Mouse (Mus musculus): ENCODE measurements around the gene Garnl3. TPM values are rescaled to one million over a fixed set of nuclear protein-coding genes. Genes with fewer than 3 reads are reported as not detected.

Garnl3 gene
- polyA plus RNA-seq, 1 experiment from 2014 or later, result 11.7 TPM

DNA sequence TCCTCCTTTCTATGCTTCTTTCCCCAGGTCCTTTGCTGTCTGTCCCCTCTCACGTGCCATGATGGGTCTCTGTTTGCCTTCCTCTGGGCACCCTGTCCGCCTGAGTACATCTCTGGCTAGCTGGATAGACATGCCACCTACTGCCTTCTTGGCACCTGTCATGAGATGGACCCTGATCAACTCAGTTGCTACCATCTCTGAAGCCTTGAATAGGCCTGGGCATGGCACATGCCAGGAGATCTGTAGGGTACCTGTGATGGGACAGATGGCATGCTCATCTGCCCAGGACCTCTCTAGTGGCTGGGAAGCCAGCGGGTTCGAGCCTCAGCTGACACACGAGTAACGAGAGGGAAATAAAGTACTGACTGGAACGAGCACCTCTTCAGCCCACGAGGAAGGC lies 157.2 kb downstream of the Garnl3 start:
- Histone ChIP-seq H3K4me1 (replicated peaks) (0 out of 2 replicates have a peak, but pooled peaks cover 2% of the 10 kb centered on the region), H3K9ac (no peak overlapping the region), H3K27me3 (replicated peaks) (no peaks in the 10 kb centered on the region), H3K9me3 (no peaks in the 10 kb centered on the region), H3K27ac (no peak overlapping the region), H3K4me3 (replicated peaks) (no peak overlapping the region), H3K4me2 (replicated peaks) (no peak overlapping the region), H3K36me3 (no peaks in the 10 kb centered on the region)
- WGBS, result 92% methylated on average over 8 of the region's 8 CpGs
- ATAC-seq, result no peak

DNA sequence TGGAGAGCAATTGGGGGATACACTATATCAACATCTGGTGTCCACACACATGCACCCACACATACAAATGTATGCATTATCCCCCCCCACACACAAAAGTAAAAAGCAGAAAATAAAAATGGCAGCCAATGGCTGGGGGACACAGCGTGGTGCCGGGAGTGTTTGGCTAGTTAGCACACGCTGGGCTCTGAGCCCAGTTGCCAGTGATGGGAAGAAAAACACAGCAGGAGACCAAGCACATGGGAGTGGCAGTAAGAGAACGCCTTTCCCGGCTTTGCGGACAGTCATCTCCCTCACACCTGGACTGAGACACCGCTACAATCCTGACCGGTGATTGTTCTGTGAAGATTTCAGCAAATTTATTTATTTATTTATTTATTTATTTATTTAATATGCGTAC lies 160.2 kb downstream of the Garnl3 start:
- Histone ChIP-seq H3K4me3 (replicated peaks) (no peak overlapping the region), H3K27ac (no peak overlapping the region), H3K9me3 (no peaks in the 10 kb centered on the region), H3K4me1 (replicated peaks) (peaks cover 7% of the 10 kb centered on the region), H3K36me3 (no peaks in the 10 kb centered on the region), H3K4me2 (replicated peaks) (no peak overlapping the region), H3K27me3 (replicated peaks) (no peaks in the 10 kb centered on the region), H3K9ac (no peak overlapping the region)
- 59% methylated on average over 9 of the region's 9 CpGs for WGBS
- no peak for ATAC-seq

DNA sequence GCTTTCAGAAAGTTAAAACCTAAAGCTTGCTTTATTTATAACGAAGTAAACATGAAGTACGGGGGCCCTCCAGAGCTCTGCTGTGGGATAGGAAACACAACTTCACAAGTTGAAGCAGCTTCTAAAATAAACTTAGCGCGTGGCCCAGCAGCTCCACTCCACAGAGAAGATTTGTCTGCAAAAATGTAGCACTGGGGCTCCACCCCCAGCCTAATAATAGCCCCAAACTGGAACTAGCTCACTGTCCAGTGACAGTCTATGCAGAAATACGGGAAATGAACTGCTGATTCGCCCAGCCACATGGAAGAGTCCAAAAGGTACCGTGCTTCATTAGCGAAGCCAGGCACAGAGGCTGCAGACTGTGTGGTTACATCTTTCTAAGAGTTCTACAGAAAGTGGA lies 162.1 kb downstream of the Garnl3 start:
- Histone ChIP-seq H3K27ac (no peak overlapping the region), H3K4me3 (replicated peaks) (no peak overlapping the region), H3K4me2 (replicated peaks) (no peak overlapping the region), H3K27me3 (replicated peaks) (no peaks in the 10 kb centered on the region), H3K4me1 (replicated peaks) (peaks cover 12% of the 10 kb centered on the region), H3K36me3 (peaks cover 5% of the 10 kb centered on the region), H3K9me3 (no peaks in the 10 kb centered on the region), H3K9ac (no peak overlapping the region)
- 76% methylated on average over 8 of the region's 8 CpGs for WGBS
- no peak for ATAC-seq

DNA sequence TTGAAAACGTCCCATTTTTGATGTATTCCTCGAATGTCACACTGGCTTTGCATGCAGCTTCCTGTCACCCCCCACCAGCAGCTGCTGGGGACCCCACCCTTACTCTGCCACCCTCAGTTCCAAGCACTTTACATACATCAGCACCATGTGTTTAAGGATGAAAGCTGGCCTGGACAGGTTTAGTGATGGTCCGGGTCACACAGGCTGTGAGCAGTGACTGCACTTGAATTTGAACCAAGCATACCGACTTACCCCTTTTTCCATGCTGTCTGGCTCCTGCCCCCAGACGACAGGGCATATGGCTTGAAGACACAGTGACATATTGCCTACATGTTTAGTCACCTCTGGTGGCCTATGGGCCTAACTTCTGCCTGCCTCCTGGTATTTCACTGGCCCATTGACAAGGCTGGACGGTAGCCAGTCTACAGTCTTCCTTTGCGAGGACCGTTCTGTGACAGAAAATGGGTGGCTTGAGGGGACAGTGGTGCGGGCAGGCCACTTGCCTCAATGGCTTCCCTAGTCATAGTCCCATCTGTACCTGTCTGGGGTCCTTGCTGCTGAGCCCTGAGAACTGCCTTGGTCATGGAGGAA lies 163.3 kb downstream of the Garnl3 start:
- H3K27ac ChIP-seq, result no peak overlapping the region
- no peak overlapping the region for H3K4me3 ChIP-seq (replicated peaks)
- H3K4me2 ChIP-seq (replicated peaks), result no peak overlapping the region
- whole genome bisulfite sequencing, result 85% methylated on average over 9 of the region's 9 CpGs
- peaks cover 17% of the 10 kb centered on the region for H3K36me3 ChIP-seq
- H3K27me3 ChIP-seq (replicated peaks), result no peaks in the 10 kb centered on the region
- H3K9ac ChIP-seq, result no peak overlapping the region
- no peak for ATAC-seq
- H3K9me3 ChIP-seq, result no peaks in the 10 kb centered on the region
- H3K4me1 ChIP-seq (replicated peaks), result peaks cover 22% of the 10 kb centered on the region

DNA sequence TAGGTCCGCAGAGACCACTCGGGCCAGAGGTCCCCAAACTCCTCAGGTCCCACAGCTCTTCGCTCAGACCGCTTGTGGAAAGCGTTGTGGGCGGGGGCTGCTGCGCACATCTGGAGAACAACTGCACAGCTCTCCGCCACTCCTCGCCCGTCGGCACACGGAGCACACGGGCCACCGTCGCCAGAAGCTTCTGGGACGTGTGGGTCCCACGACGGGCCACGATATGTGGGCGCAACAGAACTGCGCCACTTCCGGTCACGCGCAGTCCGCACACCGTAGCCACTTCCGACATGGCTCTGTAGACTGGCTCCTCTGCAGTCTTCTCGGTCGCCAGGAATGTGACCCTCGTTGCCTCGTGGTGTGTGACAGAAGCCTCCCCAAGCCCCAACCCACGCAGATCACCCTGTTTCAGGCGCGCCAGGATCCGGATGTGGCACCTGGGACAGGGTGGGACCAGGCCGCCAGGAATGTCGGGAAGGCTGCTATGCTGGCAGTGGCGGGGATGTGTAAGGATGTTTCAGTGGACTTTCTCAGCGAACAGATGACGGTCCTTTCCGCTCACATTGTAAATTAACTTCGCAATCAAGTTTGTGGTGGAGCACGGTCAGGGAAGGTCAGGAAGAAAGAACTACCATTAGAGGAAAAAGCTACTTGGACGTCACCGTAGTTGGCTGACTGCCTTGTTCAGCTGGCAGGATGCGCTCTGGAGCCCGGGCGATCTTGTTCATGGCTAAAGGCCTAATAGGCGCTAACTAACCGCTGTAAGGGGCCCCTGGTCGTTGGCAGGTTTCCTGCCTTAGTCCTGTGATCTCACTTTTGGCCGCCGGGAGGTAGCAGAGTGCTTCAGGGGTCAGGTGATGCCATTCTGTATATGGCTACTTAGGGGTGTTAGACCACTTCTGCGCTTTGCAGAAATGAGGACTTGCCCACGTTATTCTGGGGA lies 164.5 kb downstream of the Garnl3 start:
- H3K4me2 ChIP-seq (replicated peaks), result peak overlapping the region; percentile 86
- H3K4me3 ChIP-seq (replicated peaks), result peak overlapping the region; percentile 59
- ATAC-seq, result peak; percentile 86
- no peaks in the 10 kb centered on the region for H3K9me3 ChIP-seq
- WGBS, result under 1% methylated on average over 55 of the region's 55 CpGs
- H3K27ac ChIP-seq, result peak overlapping the region; percentile 97
- peaks cover 19% of the 10 kb centered on the region for H3K36me3 ChIP-seq
- H3K9ac ChIP-seq, result peak overlapping the region; percentile 67
- no peaks in the 10 kb centered on the region for H3K27me3 ChIP-seq (replicated peaks)
- H3K4me1 ChIP-seq (replicated peaks), result peaks cover 25% of the 10 kb centered on the region

DNA sequence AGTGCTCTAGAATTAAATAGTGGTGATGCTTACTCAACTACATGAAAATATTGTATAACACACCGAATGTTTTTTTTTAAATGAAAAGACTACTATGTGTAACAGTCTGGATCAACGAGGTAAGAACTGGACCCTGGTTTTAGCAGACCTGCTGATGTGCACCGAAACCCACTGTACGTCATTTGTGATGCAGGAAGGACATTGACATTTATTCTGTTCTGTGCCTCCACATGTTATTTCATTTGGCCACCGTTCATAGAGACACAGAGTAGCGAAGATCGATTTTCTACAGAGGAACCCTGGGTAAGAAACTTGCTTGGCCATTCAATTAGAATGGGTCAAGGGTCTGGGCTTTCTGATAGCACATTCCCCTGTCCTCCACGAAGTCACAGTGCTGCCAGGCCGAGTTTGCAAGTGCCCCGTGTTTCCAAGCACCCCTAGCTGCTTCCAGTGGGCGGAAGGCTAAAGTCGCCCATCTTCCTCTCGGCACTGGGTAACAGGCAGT lies 165.2 kb downstream of the Garnl3 start:
- Histone ChIP-seq H3K36me3 (peaks cover 19% of the 10 kb centered on the region), H3K4me1 (replicated peaks) (peaks cover 25% of the 10 kb centered on the region), H3K27me3 (replicated peaks) (no peaks in the 10 kb centered on the region), H3K9ac (peak overlapping the region; percentile 67), H3K4me3 (replicated peaks) (peak overlapping the region; percentile 59), H3K4me2 (replicated peaks) (peak overlapping the region; percentile 86), H3K27ac (peak overlapping the region; percentile 97), H3K9me3 (no peaks in the 10 kb centered on the region)
- no peak for ATAC-seq
- WGBS, result 12% methylated on average over 13 of the region's 13 CpGs

DNA sequence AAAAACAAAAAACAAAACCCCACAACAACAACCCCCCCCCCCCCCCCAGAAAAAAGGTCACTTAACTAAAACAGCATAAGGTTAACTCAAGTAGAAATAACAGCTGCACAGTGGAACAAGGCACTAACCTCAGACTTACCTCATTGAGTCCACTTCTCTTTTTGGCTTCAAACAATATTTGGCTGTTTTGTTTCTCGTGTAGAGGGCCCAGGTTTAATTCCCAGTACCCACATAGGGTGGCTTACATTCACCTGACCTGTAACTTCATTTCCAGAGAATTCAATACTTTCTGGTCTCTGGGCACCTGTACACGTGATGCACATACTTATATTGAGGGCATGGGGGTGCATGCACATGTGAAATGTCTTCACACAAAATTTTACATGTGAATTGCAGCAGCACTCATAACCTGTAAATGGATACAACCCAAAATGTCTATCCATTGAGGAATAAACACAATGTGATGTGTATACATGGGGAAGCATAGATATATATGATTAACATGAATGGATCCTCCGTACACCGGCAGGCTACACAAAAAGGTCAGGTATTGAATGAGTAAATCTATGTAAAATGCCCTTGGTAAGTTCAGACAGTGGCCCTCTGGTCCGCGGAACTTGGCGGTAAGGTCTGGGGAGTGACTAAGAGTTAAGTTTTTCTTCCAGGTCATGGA lies 165.8 kb downstream of the Garnl3 start:
- peak overlapping the region; percentile 86 for H3K4me2 ChIP-seq (replicated peaks)
- H3K9ac ChIP-seq, result no peak overlapping the region
- H3K36me3 ChIP-seq, result peaks cover 19% of the 10 kb centered on the region
- no peak overlapping the region; the same call in 1 of the 2 replicates for H3K27ac ChIP-seq
- ATAC-seq, result no peak
- no peaks in the 10 kb centered on the region for H3K27me3 ChIP-seq (replicated peaks)
- 16% methylated on average over 7 of the region's 7 CpGs for WGBS
- no peaks in the 10 kb centered on the region for H3K9me3 ChIP-seq
- no peak overlapping the region for H3K4me3 ChIP-seq (replicated peaks)
- peaks cover 29% of the 10 kb centered on the region for H3K4me1 ChIP-seq (replicated peaks)

DNA sequence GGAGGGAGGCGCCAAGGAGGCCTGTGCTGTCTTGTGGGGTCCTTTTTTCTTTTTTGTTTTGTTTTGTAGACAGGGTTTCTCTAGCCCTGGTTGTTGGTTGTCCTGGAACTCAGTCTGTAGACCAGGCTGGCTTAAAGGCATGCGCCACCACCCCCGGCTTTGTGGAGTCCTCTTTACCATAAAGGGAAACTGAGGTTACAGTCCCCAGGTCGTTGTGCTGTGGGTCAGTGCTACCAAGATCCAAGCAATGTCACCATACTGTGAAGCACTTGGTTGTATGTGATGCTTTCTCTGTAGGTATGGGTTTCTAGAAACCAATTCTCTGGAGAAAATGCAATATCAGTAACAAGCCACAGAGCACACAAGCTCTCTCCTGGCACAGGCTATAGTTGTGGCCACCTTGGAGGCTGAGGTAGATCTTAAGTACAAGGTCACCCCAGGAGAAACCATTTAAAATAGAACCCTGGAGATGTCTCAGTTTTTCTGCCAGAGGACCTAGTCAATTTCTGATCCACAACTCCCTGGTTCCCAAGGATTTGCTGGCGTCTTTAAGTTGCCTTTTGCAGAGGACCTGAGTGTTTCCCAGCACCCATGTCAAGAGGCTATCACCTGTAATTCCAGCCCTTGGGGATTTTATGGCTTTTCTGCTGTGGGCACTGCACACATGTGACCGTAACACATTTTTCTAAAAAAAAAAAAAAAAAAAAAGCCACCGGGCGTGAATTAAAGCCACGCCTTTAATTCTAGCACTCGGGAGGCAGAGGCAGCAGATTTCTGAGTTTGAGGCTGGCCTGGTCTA lies 166.6 kb downstream of the Garnl3 start:
- Histone ChIP-seq H3K4me2 (replicated peaks) (peak overlapping the region; percentile 76; the same call in 1 of the 2 replicates), H3K4me1 (replicated peaks) (peaks cover 33% of the 10 kb centered on the region), H3K9me3 (no peaks in the 10 kb centered on the region), H3K27me3 (replicated peaks) (no peaks in the 10 kb centered on the region), H3K4me3 (replicated peaks) (no peak overlapping the region), H3K27ac (peak overlapping the region; percentile 23; the same call in 1 of the 2 replicates), H3K9ac (no peak overlapping the region), H3K36me3 (peaks cover 19% of the 10 kb centered on the region)
- no peak for ATAC-seq
- WGBS, result 36% methylated on average over 10 of the region's 10 CpGs

DNA sequence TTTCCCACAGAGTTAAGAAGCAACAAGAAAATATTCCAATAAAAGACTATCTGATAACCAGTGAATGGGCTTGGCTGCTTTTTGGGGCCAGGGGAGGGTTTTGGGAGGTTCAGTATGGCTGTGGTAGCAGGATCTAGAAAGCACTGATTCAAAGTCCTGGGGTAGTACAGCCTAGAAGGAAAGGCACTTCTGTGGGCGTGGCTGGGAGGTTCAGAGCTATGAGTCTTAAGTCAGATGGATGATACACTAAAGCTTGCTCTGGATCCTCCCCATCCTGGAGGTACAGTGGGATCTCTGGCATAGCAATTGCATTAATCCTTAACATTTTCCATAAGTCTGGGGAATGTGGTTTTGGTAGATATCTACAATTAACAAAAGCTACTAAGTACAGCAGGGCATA lies 167.5 kb downstream of the Garnl3 start:
- Histone ChIP-seq H3K36me3 (peaks cover 19% of the 10 kb centered on the region), H3K4me1 (replicated peaks) (peaks cover 33% of the 10 kb centered on the region), H3K4me2 (replicated peaks) (peak overlapping the region; percentile 76), H3K9ac (peak overlapping the region; percentile 77; the same call in 1 of the 2 replicates), H3K27ac (no peak overlapping the region), H3K27me3 (replicated peaks) (no peaks in the 10 kb centered on the region), H3K4me3 (replicated peaks) (peak overlapping the region; percentile 54; the same call in 1 of the 2 replicates), H3K9me3 (no peaks in the 10 kb centered on the region)
- 66% methylated on average over 1 of the region's 1 CpGs for WGBS
- ATAC-seq, result no peak

DNA sequence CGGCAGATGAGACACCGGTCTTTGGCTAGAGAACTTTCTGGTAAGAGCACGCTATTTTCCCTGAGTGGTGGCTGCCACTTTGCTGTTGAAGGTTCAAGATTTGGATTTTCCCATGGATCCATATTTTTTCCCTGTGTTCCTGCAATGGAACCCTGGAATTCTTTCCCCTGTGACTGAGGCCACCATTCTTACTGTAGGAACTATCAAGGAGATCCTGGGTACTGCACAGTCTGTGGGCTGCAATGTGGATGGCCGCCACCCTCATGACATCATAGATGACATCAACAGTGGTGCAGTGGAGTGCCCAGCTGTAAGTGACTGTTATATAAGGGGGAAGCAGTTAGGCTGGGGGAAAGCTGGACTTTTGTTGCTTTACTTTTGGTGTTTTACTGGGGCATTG lies 167.9 kb downstream of the Garnl3 start:
- 50% methylated on average over 4 of the region's 4 CpGs for WGBS

DNA sequence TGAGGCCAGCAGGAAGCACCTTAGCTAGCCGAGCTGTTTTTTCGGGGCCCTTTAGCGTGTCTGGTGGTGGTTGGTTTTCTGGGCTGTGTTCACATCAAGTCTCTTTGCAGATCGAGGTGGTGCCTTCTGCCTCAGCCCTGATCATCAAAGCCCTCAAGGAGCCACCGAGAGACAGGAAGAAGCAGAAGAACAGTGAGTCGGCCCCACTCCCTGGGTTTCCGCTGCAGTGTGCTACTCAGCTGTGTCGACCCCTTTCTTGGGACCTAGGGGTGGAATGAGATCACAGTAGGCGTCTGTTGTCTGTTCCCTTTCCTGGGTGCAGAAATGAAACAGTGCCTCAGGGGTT lies 168.6 kb downstream of the Garnl3 start:
- Histone ChIP-seq H3K9ac (peak overlapping the region; percentile 77), H3K36me3 (peaks cover 20% of the 10 kb centered on the region), H3K4me1 (replicated peaks) (peaks cover 33% of the 10 kb centered on the region), H3K4me3 (replicated peaks) (peak overlapping the region; percentile 54), H3K9me3 (no peaks in the 10 kb centered on the region), H3K4me2 (replicated peaks) (peak overlapping the region; percentile 76), H3K27me3 (replicated peaks) (no peaks in the 10 kb centered on the region), H3K27ac (peak overlapping the region; percentile 88)
- 8% methylated on average over 9 of the region's 9 CpGs for WGBS
- no peak for ATAC-seq

More for the DNA sequence above, 167.9 kb downstream of the Garnl3 start:
- Histone ChIP-seq H3K4me1 (replicated peaks) (peaks cover 33% of the 10 kb centered on the region), H3K36me3 (peaks cover 19% of the 10 kb centered on the region), H3K4me3 (replicated peaks) (peak overlapping the region; percentile 54), H3K27ac (peak overlapping the region; percentile 88; the same call in 1 of the 2 replicates), H3K4me2 (replicated peaks) (peak overlapping the region; percentile 76), H3K9me3 (no peaks in the 10 kb centered on the region), H3K9ac (peak overlapping the region; percentile 77), H3K27me3 (replicated peaks) (no peaks in the 10 kb centered on the region)
- no peak for ATAC-seq
